Mouse (Mus musculus): ENCODE results near the gene Zfp933. TPM values are rescaled to one million over a fixed set of nuclear protein-coding genes. Genes with fewer than 3 reads are reported as not detected.
A peak's percentile ranks its signal among the peaks of the same experiment; 100 is the strongest.

The Zfp933 gene
- polyA plus RNA-seq (2016; fragmentation: Nextera tagmentation; extraction: Ambion mirVana): 5.9 and 6.3 TPM in 2 replicates

GRCm38 (mm10) chr4:147847614-147848583, at the start of gene Zfp933:
Zfp933 (minus strand) TSS chr4:147848366.
- no peak within 1 kb of the TSS for H3K27ac ChIP-seq

GRCm38 (mm10) chr4:147897348-147897747, 49.2 kb upstream of the Zfp933 start:
- H3K4me1 ChIP-seq: no peaks in the 10 kb centered on the region
- H3K27me3 ChIP-seq: no peaks in the 10 kb centered on the region
- H3K9me3 ChIP-seq (replicated peaks): no peaks in the 10 kb centered on the region
- 92% methylated on average over 3 of the region's 3 CpGs for whole genome bisulfite sequencing
- no peak overlapping the region for H3K27ac ChIP-seq
- H3K36me3 ChIP-seq: peaks cover 81% of the 10 kb centered on the region
- ATAC-seq (ENCODE audit: low FRiP score): no peak
- no peak overlapping the region for H3K4me2 ChIP-seq (replicated peaks)
- no peak overlapping the region for H3K4me3 ChIP-seq
- no peak overlapping the region for H3K9ac ChIP-seq

More at GRCm38 (mm10) chr4:147847614-147848583, at the start of gene Zfp933:
- H3K4me1 ChIP-seq: peaks cover 11% of the 10 kb centered on the region
- peaks cover 8% of the 10 kb centered on the region; the same call in 1 of the 2 replicates for H3K9me3 ChIP-seq (replicated peaks)
- 4% methylated on average over 23 of the region's 23 CpGs for WGBS
- peak; percentile 91 for ATAC-seq (ENCODE audit: low FRiP score)
- peak within 1 kb of the TSS; percentile 59 for H3K4me2 ChIP-seq (replicated peaks)
- peak within 1 kb of the TSS; percentile 74 for H3K9ac ChIP-seq
- no peaks in the 10 kb centered on the region for H3K27me3 ChIP-seq
- peak within 1 kb of the TSS; percentile 69 for H3K4me3 ChIP-seq
- H3K36me3 ChIP-seq: peaks cover 19% of the 10 kb centered on the region

GRCm38 (mm10) chr4:147896411-147896810, 48.2 kb upstream of the Zfp933 start:
- Histone ChIP-seq H3K4me2 (replicated peaks) (no peak overlapping the region), H3K9ac (no peak overlapping the region), H3K27ac (no peak overlapping the region), H3K4me3 (no peak overlapping the region), H3K9me3 (replicated peaks) (no peaks in the 10 kb centered on the region), H3K27me3 (no peaks in the 10 kb centered on the region), H3K4me1 (no peaks in the 10 kb centered on the region), H3K36me3 (peaks cover 82% of the 10 kb centered on the region)
- 68% methylated on average over 1 of the region's 1 CpGs for WGBS
- ATAC-seq (ENCODE audit: low FRiP score): no peak

GRCm38 (mm10) chr4:147895815-147896330, 47.7 kb upstream of the Zfp933 start:
- H3K4me3 ChIP-seq: no peak overlapping the region
- H3K27ac ChIP-seq: no peak overlapping the region
- no peaks in the 10 kb centered on the region for H3K27me3 ChIP-seq
- no peak for ATAC-seq (ENCODE audit: low FRiP score)
- peaks cover 86% of the 10 kb centered on the region for H3K36me3 ChIP-seq
- H3K4me2 ChIP-seq (replicated peaks): no peak overlapping the region
- H3K4me1 ChIP-seq: no peaks in the 10 kb centered on the region
- 90% methylated on average over 4 of the region's 4 CpGs for WGBS
- H3K9ac ChIP-seq: no peak overlapping the region
- H3K9me3 ChIP-seq (replicated peaks): no peaks in the 10 kb centered on the region

- H3K4me2 ChIP-seq (replicated peaks): no peak overlapping the region
- peaks cover 82% of the 10 kb centered on the region for H3K36me3 ChIP-seq
- no peak overlapping the region for H3K4me3 ChIP-seq
- no peaks in the 10 kb centered on the region for H3K9me3 ChIP-seq (replicated peaks)
- 91% methylated on average over 6 of the region's 6 CpGs for WGBS
- H3K4me1 ChIP-seq: no peaks in the 10 kb centered on the region
- H3K9ac ChIP-seq: no peak overlapping the region
- ATAC-seq (ENCODE audit: low FRiP score): no peak
- H3K27me3 ChIP-seq: no peaks in the 10 kb centered on the region
- H3K27ac ChIP-seq: no peak overlapping the region
These were observed 42.2 kb upstream of the Zfp933 start for GRCm38 (mm10) chr4:147890341-147890740.

GRCm38 (mm10) chr4:147888237-147888636, 40.1 kb upstream of the Zfp933 start:
- Histone ChIP-seq H3K27me3 (no peaks in the 10 kb centered on the region), H3K36me3 (peaks cover 88% of the 10 kb centered on the region), H3K9ac (no peak overlapping the region), H3K9me3 (replicated peaks) (no peaks in the 10 kb centered on the region), H3K4me1 (no peaks in the 10 kb centered on the region), H3K4me2 (replicated peaks) (no peak overlapping the region), H3K27ac (no peak overlapping the region), H3K4me3 (no peak overlapping the region)
- ATAC-seq (ENCODE audit: low FRiP score): no peak
- WGBS: 91% methylated on average over 4 of the region's 4 CpGs

GRCm38 (mm10) chr4:147887277-147887676, 39.1 kb upstream of the Zfp933 start:
- Histone ChIP-seq H3K36me3 (peaks cover 88% of the 10 kb centered on the region), H3K4me2 (replicated peaks) (no peak overlapping the region), H3K9me3 (replicated peaks) (no peaks in the 10 kb centered on the region), H3K4me1 (no peaks in the 10 kb centered on the region), H3K27me3 (no peaks in the 10 kb centered on the region), H3K27ac (no peak overlapping the region), H3K9ac (no peak overlapping the region), H3K4me3 (no peak overlapping the region)
- whole genome bisulfite sequencing: 92% methylated on average over 7 of the region's 7 CpGs
- no peak for ATAC-seq (ENCODE audit: low FRiP score)

GRCm38 (mm10) chr4:147886158-147886557, 38.0 kb upstream of the Zfp933 start:
- H3K9me3 ChIP-seq (replicated peaks): no peaks in the 10 kb centered on the region
- no peak for ATAC-seq (ENCODE audit: low FRiP score)
- no peak overlapping the region for H3K4me2 ChIP-seq (replicated peaks)
- no peaks in the 10 kb centered on the region for H3K4me1 ChIP-seq
- H3K9ac ChIP-seq: no peak overlapping the region
- no peak overlapping the region for H3K4me3 ChIP-seq
- WGBS: 95% methylated on average over 12 of the region's 12 CpGs
- H3K36me3 ChIP-seq: peaks cover 92% of the 10 kb centered on the region
- H3K27ac ChIP-seq: no peak overlapping the region
- no peaks in the 10 kb centered on the region for H3K27me3 ChIP-seq

- Histone ChIP-seq H3K27ac (no peak overlapping the region), H3K27me3 (no peaks in the 10 kb centered on the region), H3K36me3 (peaks cover 94% of the 10 kb centered on the region), H3K9me3 (replicated peaks) (no peaks in the 10 kb centered on the region), H3K4me2 (replicated peaks) (no peak overlapping the region), H3K4me3 (no peak overlapping the region), H3K9ac (no peak overlapping the region), H3K4me1 (no peaks in the 10 kb centered on the region)
- WGBS: 95% methylated on average over 3 of the region's 3 CpGs
- ATAC-seq (ENCODE audit: low FRiP score): no peak
These were observed 36.0 kb upstream of the Zfp933 start for GRCm38 (mm10) chr4:147884138-147884537.

- Histone ChIP-seq H3K4me1 (no peaks in the 10 kb centered on the region), H3K9me3 (replicated peaks) (no peaks in the 10 kb centered on the region), H3K36me3 (peaks cover 96% of the 10 kb centered on the region), H3K9ac (no peak overlapping the region), H3K27ac (no peak overlapping the region), H3K4me2 (replicated peaks) (no peak overlapping the region), H3K4me3 (no peak overlapping the region), H3K27me3 (no peaks in the 10 kb centered on the region)
- WGBS: 88% methylated on average over 6 of the region's 6 CpGs
- no peak for ATAC-seq (ENCODE audit: low FRiP score)
These were observed 34.9 kb upstream of the Zfp933 start for GRCm38 (mm10) chr4:147883041-147883440.

- 94% methylated on average over 7 of the region's 7 CpGs for WGBS
- no peaks in the 10 kb centered on the region for H3K27me3 ChIP-seq
- H3K4me1 ChIP-seq: no peaks in the 10 kb centered on the region
- no peak overlapping the region for H3K27ac ChIP-seq
- peaks cover 94% of the 10 kb centered on the region for H3K36me3 ChIP-seq
- H3K9ac ChIP-seq: no peak overlapping the region
- ATAC-seq (ENCODE audit: low FRiP score): no peak
- H3K4me2 ChIP-seq (replicated peaks): no peak overlapping the region
- no peaks in the 10 kb centered on the region for H3K9me3 ChIP-seq (replicated peaks)
- no peak overlapping the region for H3K4me3 ChIP-seq
These were observed 33.6 kb upstream of the Zfp933 start for GRCm38 (mm10) chr4:147881792-147882191.

GRCm38 (mm10) chr4:147879865-147880264, 31.7 kb upstream of the Zfp933 start:
- 59% methylated on average over 5 of the region's 5 CpGs for WGBS
- no peak for ATAC-seq (ENCODE audit: low FRiP score)
- no peaks in the 10 kb centered on the region for H3K9me3 ChIP-seq (replicated peaks)
- H3K4me2 ChIP-seq (replicated peaks): no peak overlapping the region
- peaks cover 95% of the 10 kb centered on the region for H3K36me3 ChIP-seq
- no peaks in the 10 kb centered on the region for H3K4me1 ChIP-seq
- H3K27me3 ChIP-seq: no peaks in the 10 kb centered on the region
- no peak overlapping the region for H3K27ac ChIP-seq
- no peak overlapping the region for H3K9ac ChIP-seq
- no peak overlapping the region for H3K4me3 ChIP-seq

Data from hindbrain, embryonic 12.5 days (tissue).